Mouse (Mus musculus) cortical plate, adult 2 months (tissue): Measurements from ENCODE around the gene Olfr5. TPM values are rescaled to one million over a fixed set of nuclear protein-coding genes. Genes with fewer than 3 reads are reported as not detected.
"Not testable (repeated sequence)": the region's sequence is repeated elsewhere in the genome, so short reads cannot be mapped to it uniquely, and the experiment has no call there.

Source experiments
- H3K27ac ChIP-seq: fragments of 200-500 bp; 2 replicates; pipeline ENCODE4 v1.5.1; 2012; ENCODE audit warnings: low read length, control low read depth, inconsistent platforms; ENCODE audit not compliant: insufficient read depth
- H3K4me1 ChIP-seq: fragments of 200-500 bp; 2 replicates; pipeline ENCODE4 v1.6.1; 2011; ENCODE audit warnings: low read length; ENCODE audit not compliant: control insufficient read depth, insufficient read depth
- H3K4me3 ChIP-seq: fragments of 200-500 bp; 2 replicates; pipeline ENCODE4 v1.5.1; 2011; ENCODE audit warnings: mild to moderate bottlenecking, low read length, control low read depth; ENCODE audit not compliant: insufficient read depth
- CTCF ChIP-seq: fragments of 200-500 bp; IDR thresholded peaks from 2 replicates; pipeline ENCODE4 v1.5.1; 2011; ENCODE audit warnings: mild to moderate bottlenecking, control low read depth, low read length; ENCODE audit not compliant: insufficient read depth; ENCODE audit errors: extremely low read depth
- POLR2A ChIP-seq: fragments of 200-500 bp; IDR thresholded peaks from 2 replicates; pipeline ENCODE4 v1.6.1; 2011; ENCODE audit warnings: mild to moderate bottlenecking, low read length, control low read depth; ENCODE audit not compliant: insufficient read depth; ENCODE audit errors: extremely low read depth
- polyA plus RNA-seq: library from polyadenylated mRNA; depleted of rRNA; stranded (reverse); fragments of >200 nt; gene quantifications from 2 replicates; pipeline ENCODE4 v1.2.3, GENCODE M21; 2012; rRNA removed

The Olfr5 gene
- not detected in 2 replicates for polyA plus RNA-seq

DNA sequence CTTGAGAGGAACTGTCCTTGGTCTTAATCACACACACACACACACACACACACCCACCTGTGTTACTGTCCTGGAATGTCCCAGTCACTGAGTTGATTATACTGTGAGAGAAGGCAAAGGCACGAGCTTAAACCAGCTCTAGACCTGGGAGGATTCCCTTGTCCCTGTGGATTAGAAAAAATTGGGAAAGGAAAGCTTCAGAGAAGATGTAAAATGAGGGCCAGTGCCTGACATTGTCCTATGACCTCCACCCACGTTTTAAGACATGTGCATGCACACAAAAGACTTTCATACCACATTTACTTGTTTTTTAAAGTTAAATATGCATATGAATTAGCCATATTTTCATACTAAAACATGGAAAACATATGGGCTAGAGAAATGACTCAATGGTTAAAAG is at the start of gene Olfr5:
Gene Olfr5 (minus strand): TSS at position 101 of the 400 bp plus-strand sequence.
- Histone ChIP-seq H3K27ac (no peak within 1 kb of the TSS), H3K4me1 (no peaks in the 10 kb centered on the region), H3K4me3 (no peak within 1 kb of the TSS)
- TF ChIP-seq POLR2A (no peak), CTCF (no peak)

GRCm38 (mm10) chr7:6526141-6526540 is 39.4 kb upstream of the Olfr5 start:
- Histone ChIP-seq H3K4me3 (no peak overlapping the region), H3K4me1 (no peaks in the 10 kb centered on the region), H3K27ac (no peak overlapping the region)
- TF ChIP-seq CTCF = no peak
- TF ChIP-seq POLR2A = no peak

DNA sequence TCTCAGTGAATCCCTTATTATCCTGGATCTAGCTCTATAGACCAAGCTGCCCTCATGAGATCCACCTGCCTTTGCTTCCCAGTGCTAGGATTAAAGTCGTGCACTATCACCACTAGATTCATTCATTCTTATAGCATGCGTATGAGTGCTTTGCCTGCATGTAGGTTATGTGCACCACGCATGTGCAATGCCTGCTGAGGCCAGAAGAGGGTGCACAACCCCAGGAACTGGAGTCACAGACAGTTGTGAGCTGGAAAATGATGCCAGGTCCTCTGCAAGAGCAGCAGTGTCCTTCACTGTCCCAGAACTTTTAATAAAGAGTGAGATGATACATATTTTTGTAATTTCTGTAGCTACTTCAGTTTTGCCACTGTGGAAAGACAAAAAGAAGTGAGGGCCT is 38.3 kb upstream of the Olfr5 start:
- Histone ChIP-seq H3K27ac (no peak overlapping the region), H3K4me3 (no peak overlapping the region), H3K4me1 (no peaks in the 10 kb centered on the region)
- TF ChIP-seq POLR2A = no peak
- no peak for TF ChIP-seq CTCF

DNA sequence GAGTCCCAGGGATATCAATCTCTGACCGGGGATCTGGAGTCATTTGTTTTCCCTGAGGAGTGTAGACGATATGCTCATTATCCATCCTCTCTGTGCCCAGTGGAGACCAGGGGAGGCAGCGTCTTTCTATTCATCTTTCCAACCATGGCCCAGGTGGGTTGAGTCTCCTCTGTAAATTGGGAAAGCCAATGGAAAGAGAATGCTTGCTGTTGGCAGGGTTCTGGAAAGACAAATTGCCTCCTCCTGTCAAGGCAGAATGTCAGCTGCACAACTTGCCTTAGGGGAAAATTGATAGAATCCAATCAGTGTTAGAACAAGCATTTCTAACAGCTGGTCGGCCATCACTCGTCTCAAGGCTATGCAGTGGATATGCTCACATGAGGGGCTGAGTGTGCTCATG is 36.1 kb upstream of the Olfr5 start, which contains the start of gene Olfr1349:
Gene Olfr1349 (minus strand): TSS at position 101 of the 400 bp plus-strand sequence.
- Histone ChIP-seq H3K4me1 (no peaks in the 10 kb centered on the region), H3K4me3 (no peak within 1 kb of the TSS), H3K27ac (no peak within 1 kb of the TSS)
- TF ChIP-seq CTCF (no peak), POLR2A (no peak)

GRCm38 (mm10) chr7:6521666-6522065 is 34.9 kb upstream of the Olfr5 start:
- no peak for TF ChIP-seq CTCF
- no peak for TF ChIP-seq POLR2A
- H3K27ac ChIP-seq = no peak overlapping the region
- H3K4me3 ChIP-seq = no peak overlapping the region
- H3K4me1 ChIP-seq = no peaks in the 10 kb centered on the region

GRCm38 (mm10) chr7:6508648-6509047 is 21.9 kb upstream of the Olfr5 start, which contains the start of gene Olfr1348:
Olfr1348 (minus strand) TSS chr7:6508748.
- no peak for TF ChIP-seq CTCF
- no peak for TF ChIP-seq POLR2A
- H3K27ac ChIP-seq = no peak within 1 kb of the TSS
- H3K4me1 ChIP-seq = no peaks in the 10 kb centered on the region
- H3K4me3 ChIP-seq = no peak within 1 kb of the TSS

DNA sequence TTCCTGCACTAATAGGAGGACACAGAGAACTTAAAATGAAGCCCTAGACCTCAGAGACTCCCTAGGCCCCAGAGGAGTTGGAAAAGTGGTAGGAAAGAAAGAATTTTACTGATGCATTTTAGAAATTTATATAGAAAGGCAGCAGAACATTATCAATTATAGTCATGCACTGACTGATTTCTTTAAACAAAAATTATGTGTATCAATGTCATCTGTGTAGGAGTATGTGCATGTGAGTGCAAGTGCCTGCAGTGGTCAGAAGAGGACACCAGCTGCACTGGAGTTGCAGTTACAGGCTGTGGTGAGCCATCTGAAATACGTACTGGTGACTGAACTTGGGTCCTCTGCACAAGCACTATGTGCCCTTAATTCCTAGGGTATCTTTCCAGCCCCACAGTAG is 12.9 kb upstream of the Olfr5 start, which contains the start of gene Olfr1347:
Gene Olfr1347 (minus strand): TSS at position 101 of the 400 bp plus-strand sequence.
- TF ChIP-seq CTCF = no peak
- TF ChIP-seq POLR2A = no peak
- H3K4me3 ChIP-seq = no peak within 1 kb of the TSS
- no peaks in the 10 kb centered on the region for H3K4me1 ChIP-seq
- no peak within 1 kb of the TSS for H3K27ac ChIP-seq

DNA sequence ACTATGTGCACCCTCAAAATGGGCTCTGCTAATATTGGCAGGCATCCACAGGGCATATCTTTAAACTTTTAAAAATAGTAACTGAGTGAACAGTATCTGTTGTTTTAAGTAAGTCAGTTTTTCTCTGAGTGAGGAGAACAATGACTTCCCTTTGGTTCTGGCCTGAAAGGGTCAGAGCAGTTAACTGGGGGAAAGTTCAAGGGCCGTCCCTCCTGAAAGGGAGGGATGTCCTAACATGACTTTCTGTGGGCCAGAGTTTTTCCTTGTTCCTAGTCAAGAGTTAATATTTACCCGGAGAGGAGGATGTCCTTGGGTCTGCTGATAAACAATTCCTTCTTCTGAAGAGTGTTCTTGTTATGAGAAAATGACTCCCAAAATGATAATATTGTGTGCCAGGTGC is 9.1 kb downstream of the Olfr5 start:
- not testable (repeated sequence) for H3K4me1 ChIP-seq, H3K4me3 ChIP-seq, H3K27ac ChIP-seq

DNA sequence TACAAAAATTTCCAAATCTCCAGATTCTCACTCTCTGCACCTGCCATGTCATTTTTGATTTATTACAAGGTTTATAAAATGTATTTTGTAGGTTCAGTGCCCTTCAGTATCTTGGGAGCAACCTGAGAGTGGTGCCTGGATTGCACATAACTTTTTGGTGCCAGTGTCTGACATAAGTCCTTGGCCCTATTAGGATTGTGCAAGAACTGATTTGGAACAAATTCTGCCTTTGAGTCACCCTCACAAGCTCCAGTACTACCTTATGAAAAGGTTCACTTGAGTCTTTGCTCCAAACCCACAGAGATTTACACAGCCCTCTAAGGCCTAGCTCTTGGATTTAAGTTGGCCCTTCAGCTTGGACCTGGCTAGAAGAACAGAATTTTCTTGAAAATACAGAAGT is 19.8 kb downstream of the Olfr5 start, which contains the start of gene Olfr1346:
Gene Olfr1346 (plus strand): TSS at position 151 of the 400 bp plus-strand sequence.
- Histone ChIP-seq H3K4me3 (no peak within 1 kb of the TSS), H3K27ac (no peak within 1 kb of the TSS), H3K4me1 (no peaks in the 10 kb centered on the region)
- TF ChIP-seq POLR2A = no peak

DNA sequence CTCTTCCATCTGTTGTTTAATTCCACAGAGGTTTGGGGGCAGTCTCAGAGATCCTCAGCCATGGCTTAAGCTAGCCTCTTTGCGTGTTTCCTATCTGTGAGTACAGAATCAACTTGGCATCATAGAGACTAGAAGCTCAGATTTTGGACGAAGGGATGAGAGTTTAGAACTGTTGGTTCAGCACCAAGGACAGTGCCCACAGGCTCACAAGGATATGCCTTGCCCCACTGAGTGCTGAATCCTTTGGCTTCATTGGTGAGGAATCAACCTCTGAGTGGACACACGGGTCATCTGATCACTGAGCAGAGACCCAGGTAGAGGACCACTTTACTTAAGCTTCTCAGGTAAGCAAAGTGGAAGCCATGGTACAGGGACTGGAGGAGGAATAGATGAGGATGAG is 30.3 kb downstream of the Olfr5 start:
- no peak overlapping the region for H3K4me3 ChIP-seq
- no peak overlapping the region for H3K27ac ChIP-seq
- no peaks in the 10 kb centered on the region for H3K4me1 ChIP-seq
- TF ChIP-seq POLR2A = no peak
- TF ChIP-seq CTCF = no peak

- TF ChIP-seq CTCF (no peak), POLR2A (no peak)
- Histone ChIP-seq H3K4me1 (no peaks in the 10 kb centered on the region), H3K27ac (no peak within 1 kb of the TSS), H3K4me3 (no peak within 1 kb of the TSS)
These were observed 30.9 kb downstream of the Olfr5 start, which contains the start of gene Olfr1336 for GRCm38 (mm10) chr7:6455868-6456267. Olfr1336 (plus strand) TSS chr7:6456168.
